Mouse (Mus musculus): ENCODE measurements around the gene Smagp.
"Not testable (repeated sequence)": the region's sequence is repeated elsewhere in the genome, so short reads cannot be mapped to it uniquely, and the experiment has no call there.

Smagp gene

GRCm38 (mm10) chr15:100627287-100627686 is 9.5 kb downstream of the Smagp start:
- DNase-seq (ENCODE audit: low read depth) = no peak

DNA sequence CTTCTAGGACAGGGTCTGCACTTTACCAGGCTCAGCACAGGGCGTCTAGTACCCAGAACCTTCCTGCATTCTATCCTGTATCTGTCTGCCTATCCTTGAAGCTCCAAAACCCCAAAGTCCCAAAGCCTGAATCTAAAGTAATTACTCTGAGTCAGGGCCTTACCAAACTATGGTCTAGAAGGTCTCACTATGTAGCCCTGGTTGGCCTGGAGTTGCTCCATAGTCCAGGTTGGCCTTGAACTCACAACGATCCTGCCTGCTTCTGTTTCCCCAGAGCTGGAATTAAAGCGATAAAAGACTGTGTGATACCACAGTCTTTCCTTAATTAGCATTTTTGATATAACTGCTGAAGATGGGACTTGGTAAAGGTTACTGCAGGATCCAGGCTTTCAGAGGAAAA is 12.3 kb downstream of the Smagp start:
- DNase-seq (ENCODE audit: low read depth) = no peak

DNA sequence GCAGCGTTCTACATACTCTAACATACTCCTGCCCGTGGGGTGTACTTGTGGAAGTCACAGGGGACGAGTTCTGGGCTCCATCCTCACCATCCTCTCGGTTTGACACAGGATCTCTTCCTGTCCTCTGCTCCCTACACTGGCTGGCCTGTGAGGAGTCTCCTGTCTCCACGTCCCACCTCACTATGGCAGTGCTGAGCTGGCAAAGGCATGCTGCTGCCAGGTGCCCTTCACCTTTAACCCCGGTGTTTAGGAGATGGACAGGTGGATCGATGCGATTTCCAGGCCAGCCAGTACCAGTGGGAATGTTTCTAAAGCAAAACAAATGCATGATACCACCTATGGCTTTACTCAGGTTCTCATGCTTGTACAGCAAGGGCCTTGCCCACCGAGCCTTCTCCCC is 13.0 kb downstream of the Smagp start:
- no peak for DNase-seq (ENCODE audit: low read depth)

- no peak for DNase-seq (ENCODE audit: low read depth)
Observed at GRCm38 (mm10) chr15:100622164-100622563, 14.6 kb downstream of the Smagp start.

- DNase-seq (ENCODE audit: low read depth) = not testable (repeated sequence)
Observed at GRCm38 (mm10) chr15:100621671-100622070, 15.1 kb downstream of the Smagp start.

GRCm38 (mm10) chr15:100619200-100619599 is 17.5 kb downstream of the Smagp start:
- no peak for DNase-seq (ENCODE audit: low read depth)

- DNase-seq (ENCODE audit: low read depth) = no peak
Observed at GRCm38 (mm10) chr15:100616221-100616620, 20.5 kb downstream of the Smagp start.

GRCm38 (mm10) chr15:100615825-100616220 is 20.9 kb downstream of the Smagp start:
- peak; percentile 85 for DNase-seq (ENCODE audit: low read depth)

DNA sequence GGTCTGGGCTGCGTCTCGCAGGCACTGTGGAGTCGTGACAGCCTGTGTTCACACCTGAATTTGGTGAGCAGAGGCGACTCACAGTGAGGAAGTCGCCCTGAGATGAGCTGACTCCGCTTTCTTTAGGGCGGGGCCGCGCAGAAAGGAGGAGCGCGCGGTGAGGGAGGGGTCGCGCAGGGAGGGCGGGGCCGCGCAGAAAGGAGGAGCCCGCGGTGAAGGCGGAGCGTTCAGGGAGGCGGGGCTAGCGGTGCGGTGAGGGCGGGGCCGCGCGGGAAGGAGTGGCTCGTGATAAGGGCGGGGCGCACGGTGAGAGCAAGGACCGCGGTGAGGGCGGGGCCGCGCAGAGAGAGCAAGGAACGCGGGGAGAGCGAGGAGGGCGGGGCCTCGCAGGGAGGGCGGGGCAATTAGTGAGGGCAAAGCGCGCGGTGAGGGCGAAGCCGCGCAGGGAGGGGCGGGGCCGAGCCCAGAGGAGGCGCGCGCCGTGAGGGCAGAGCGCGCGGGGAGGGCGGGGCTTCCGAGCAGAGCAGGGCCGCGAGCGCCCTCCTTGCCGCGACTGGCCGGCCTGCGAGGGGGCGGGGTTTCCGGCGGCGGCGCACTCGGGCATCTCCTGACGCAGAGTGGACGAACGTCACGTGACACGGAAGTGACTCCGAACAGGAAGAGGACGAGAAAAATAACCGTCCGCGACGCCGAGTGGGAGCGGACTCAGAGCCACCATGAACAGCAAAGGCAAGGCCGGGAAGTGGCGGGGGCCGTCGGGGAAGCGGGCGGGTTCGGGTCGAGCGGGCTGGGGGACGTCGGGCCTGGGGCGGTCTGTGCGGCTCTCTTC is 21.5 kb downstream of the Smagp start, which contains the start of gene Dazap2:
TSS of gene Dazap2 (plus strand) at position 354 of the 829 bp plus-strand sequence.
- DNase-seq (ENCODE audit: low read depth) = peak; percentile 92

DNA sequence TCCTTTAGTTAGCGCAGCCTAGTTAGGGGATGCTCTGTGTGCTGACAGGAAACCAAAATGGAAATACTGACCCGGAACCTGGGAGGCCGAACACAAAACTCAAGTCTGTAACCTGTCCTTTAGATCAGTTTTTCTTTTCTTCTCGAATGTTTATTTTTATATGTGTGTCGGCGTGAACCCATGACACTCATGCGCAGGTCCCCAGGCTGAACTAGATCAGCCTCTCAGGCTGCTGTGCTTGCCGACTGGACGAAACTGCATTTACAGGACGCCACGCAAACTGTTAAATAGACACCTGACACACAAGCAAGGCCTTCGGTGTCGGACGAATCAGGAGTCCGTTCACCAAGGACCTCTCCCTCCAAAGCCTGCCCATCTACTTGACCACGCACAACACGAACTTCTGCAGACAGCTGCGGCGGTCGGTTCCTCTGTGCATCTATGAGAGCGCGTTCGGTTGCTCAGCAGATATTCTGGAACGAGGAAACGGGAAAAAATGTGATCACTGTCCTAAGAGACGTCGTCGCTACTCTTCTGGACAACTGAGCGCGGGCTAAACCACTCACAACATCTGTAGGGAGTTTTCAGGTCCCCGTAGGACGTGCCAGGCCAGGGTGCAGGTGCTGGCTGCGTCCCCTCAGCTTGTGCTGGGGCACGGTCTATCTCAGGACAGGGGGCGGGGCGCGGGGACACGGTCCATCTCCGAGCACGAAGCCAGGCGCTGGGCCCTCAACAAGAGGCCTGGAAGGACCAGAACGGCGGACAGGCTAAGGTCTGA is 22.3 kb downstream of the Smagp start:
- DNase-seq (ENCODE audit: low read depth) = no peak

GRCm38 (mm10) chr15:100613584-100613983 is 23.2 kb downstream of the Smagp start:
- peak; percentile 63 for DNase-seq (ENCODE audit: low read depth)

DNA sequence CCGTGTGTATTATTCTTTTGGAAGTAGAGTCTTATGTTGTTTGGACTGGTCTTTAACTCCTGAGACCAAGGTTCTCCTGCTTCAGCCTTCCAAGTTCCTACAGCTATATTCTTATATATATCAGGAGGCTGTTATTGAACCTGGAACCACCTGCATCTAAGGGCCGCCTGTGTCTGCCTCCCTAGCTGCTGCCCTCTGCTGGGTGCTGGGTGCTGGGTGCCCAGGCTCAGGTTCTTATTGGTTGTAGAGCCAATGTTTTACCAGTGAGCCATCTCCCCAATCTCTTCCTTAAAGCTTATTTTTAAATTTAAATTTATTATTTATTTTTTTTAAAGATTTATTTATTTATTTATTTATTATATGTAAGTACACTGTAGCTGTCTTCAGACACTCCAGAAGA is 24.3 kb downstream of the Smagp start:
- no peak for DNase-seq (ENCODE audit: low read depth)

DNA sequence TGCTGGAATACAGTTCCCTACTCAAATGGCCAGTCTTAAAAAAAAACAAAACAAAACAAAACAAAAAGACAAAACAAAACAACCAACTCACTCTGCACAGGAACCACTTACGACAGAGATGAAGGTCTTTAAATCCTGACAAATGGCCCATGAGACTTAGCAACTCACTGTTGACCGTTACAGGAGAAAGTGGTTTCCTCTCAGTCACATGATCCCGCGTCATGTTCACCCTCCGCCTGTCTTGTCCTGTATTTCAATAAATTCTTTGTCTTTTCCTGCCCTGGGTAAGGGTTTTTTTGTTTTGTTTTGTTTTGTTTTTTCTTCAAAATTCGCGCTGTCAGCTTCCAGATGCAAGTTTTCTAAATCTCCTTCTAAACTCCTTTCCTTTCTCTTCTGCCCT is 24.8 kb downstream of the Smagp start:
- no peak for DNase-seq (ENCODE audit: low read depth)

DNA sequence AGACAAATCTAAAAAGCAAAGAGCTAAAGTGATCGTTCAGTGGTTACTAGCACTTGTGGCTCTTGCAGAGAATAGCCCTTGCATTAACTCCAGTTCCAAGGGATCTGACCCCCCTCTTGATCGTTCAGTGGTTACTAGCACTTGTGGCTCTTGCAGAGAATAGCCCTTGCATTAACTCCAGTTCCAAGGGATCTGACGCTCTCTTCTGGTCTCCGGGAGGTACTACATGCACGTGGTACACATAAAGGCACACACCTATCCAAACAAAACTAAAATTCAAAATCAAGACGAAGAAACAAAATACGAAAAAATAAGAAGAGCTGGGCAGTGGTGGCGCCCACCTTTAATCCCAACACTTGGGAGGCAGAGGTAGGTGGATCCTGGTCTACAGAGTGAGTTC is 30.1 kb downstream of the Smagp start:
- DNase-seq (ENCODE audit: low read depth) = not testable (repeated sequence)

DNA sequence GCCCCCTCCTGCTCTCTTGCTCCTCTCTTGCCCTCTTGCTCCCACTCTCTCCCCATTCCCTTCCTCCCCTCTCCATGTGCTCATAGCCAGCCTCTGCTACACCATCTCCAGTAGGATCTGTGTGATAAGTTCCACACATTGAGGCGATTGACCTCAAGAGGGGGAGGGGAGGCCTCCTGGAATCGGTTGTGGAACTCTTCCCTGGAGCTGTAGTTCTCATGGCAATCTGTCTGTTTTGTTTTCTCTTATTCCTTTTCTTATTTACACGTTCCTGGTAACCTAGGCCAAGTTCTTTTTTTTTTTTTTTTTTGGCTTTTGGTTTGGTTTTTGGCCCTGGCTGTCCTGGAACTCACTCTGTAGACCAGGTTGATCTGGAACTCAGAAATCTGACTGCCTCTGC is 35.1 kb downstream of the Smagp start:
- DNase-seq (ENCODE audit: low read depth) = no peak

DNA sequence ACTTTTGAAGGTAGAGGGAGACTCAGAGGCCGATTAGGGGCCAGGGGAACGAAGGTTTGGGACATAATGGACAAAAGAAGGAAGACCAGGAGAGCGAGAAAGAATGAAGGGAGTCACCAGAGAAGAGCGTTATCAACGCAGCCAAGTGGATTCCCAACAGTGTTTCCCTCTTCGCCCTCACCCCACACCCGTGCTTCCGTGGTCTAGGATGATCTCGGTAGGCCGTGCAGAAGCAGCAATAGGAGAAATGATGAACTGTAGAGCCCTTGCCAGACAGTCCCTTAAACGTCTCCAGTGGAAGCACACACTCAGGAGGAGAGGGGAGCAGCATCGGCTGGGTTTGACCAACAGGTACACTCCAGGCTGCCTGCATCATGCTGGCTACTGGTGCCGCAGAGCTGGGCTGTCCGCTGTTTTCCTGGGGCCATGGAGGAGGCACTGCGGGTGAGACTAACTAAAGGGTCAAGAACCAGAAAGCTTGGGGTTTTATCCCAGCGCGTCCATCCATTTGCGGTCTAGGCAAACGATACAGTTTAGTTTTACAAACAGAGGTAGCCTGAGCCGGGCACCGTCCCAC is 36.0 kb downstream of the Smagp start:
- no peak for DNase-seq (ENCODE audit: low read depth)

- no peak for DNase-seq (ENCODE audit: low read depth)
Observed at GRCm38 (mm10) chr15:100600047-100600695, 36.6 kb downstream of the Smagp start.

DNA sequence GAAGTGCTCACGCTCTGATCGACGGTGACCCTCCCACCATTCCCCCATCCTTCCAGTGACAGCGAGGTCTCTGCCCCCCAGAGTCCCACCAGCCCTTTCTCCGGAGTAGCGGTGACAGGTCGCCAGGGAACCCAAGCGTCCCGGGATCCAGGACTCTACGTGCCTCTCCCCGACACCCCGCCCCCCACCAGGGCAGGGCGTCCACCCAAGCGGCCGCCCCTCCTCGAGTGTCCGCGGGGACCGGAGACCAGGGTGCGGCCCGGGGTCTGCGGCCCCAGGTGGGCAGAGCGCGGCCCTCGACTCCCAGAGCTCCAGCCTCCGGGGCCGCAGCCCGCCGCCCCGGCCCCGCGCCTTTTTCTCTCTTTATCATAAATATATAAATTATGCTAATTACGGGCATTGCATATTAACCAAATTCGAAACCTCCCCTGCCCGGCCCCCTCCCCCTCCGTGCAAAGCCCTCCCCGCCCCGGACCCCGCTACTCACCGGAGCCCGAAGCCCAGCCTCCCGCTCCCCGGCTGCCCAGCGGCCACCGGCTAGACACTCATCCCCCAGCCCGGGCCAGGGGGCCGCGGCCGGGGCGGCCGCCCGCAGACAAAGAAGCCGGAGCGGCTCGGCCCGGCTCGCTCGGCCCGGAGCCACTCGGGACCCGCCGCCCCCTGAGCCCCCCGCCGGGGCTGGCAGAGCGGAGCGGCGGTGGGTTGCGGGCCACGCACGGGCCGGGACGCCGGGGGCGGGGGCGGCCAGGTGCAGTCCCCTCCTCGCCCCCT is 37.3 kb downstream of the Smagp start, which contains the start of gene Pou6f1:
TSS of gene Pou6f1 (minus strand) at position 709 of the 771 bp plus-strand sequence.
- no peak for DNase-seq (ENCODE audit: low read depth)

DNA sequence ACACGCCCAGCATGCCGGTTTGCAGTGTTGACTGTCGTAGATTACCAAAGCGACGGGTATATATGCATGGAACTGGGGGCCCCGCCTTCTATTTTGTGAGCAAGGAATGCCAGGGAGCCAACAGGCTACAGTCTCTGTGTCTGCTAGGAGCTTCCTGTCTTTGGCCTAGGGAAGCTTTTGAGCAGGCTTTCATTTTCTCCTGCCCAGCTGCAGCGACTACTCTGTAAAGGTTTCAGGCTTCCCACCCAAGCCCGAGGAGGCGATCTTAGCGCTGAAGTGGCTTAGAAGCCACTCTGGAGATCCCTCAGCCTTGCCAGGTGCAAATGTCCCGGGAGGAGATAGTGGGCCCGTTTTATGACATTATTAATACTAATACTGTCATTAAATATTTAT is 37.9 kb downstream of the Smagp start:
- no peak for DNase-seq (ENCODE audit: low read depth)

DNA sequence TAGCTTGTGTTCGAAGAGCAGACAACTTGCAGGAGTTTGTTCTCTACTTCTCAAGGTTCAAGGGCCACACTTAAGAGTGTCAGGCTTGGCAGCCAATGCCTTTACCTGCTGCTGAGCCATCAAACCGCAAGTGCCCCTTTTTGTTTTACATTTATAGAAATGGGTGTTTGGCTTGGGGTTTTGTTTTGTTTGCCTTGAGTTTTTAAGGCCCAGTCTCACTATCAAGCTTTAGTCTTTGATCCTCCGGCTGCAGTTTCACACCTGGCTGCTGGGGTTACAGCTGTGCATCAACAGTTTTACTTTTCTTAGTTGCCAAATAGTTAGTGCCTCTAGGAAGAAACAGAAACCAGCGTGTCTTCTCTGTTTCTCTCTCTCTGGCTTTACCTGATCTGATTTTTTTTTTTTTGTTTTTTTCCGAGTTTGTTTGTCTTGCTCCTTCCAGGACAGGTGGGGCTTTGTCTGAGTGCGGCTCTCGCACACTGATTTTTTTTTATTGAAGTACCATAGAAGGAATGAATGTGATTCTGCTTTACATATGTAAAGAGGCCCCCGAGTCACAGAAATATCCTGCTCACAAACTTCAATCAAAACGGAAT is 38.4 kb downstream of the Smagp start:
- DNase-seq (ENCODE audit: low read depth) = no peak

DNA sequence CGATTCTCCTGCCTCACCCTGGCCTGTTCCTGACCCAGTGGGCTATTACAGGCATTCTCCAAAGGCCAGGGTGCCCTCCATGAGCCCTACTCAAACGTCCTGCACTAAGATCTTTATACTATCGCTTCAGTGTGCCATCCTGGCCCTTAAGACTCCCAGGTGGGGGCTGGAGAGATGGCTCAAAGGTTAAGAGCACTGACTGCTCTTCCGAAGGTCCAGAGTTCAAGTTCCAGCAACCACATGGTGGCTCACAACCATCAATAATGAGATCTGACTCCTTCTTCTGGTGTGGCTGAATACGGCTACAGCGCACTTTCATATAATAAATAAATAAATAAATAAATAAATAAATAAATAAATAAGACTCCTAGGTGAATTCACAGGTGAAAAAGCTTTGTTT is 43.9 kb downstream of the Smagp start:
- no peak for DNase-seq (ENCODE audit: low read depth)
